Mouse (Mus musculus) liver, embryonic 13.5 days (tissue): ENCODE data around the gene Gm20696. TPM values are rescaled to one million over a fixed set of nuclear protein-coding genes. Genes with fewer than 3 reads are reported as not detected.

Experiments
- ATAC-seq: fragments of 200-750 bp; cut with Nextera tagmentation; 2 replicates; pipeline ENCODE4 v1.8.0; 2017; ENCODE audit warnings: low read depth, mild to moderate bottlenecking, moderate number of reproducible peaks, moderate library complexity
- DNase-seq: peaks from one replicate; pipeline ENCODE4 v3.0.0; 2022
- H3K27ac ChIP-seq: fragments of 300-500 bp; sonication (generic); 2 replicates; pipeline ENCODE4 v1.5.1; 2015; ENCODE audit warnings: moderate library complexity, mild to moderate bottlenecking, inconsistent platforms
- H3K27me3 ChIP-seq: fragments of 300-500 bp; sonication (generic); 2 replicates; pipeline ENCODE4 v1.6.1; 2015; ENCODE audit warnings: mild to moderate bottlenecking, inconsistent platforms
- H3K36me3 ChIP-seq: fragments of 300-500 bp; sonication (generic); 2 replicates; pipeline ENCODE4 v1.6.1; 2015; ENCODE audit warnings: mild to moderate bottlenecking, inconsistent platforms
- H3K4me1 ChIP-seq: fragments of 300-500 bp; sonication (generic); replicated peaks from 2 replicates; pipeline ENCODE4 v1.6.1; 2015; ENCODE audit warnings: inconsistent platforms
- H3K4me2 ChIP-seq: fragments of 300-500 bp; sonication (generic); 2 replicates; pipeline ENCODE4 v1.6.1; 2015; ENCODE audit warnings: inconsistent platforms, mild to moderate bottlenecking, moderate library complexity
- H3K4me3 ChIP-seq: fragments of 300-500 bp; sonication (generic); replicated peaks from 2 replicates; pipeline ENCODE4 v1.5.1; 2015; ENCODE audit warnings: mild to moderate bottlenecking, inconsistent platforms
- H3K9ac ChIP-seq: fragments of 300-500 bp; sonication (generic); 2 replicates; pipeline ENCODE4 v1.6.1; 2015; ENCODE audit warnings: mild to moderate bottlenecking, inconsistent platforms
- H3K9me3 ChIP-seq: fragments of 300-500 bp; sonication (generic); replicated peaks from 2 replicates; pipeline ENCODE4 v1.6.1; 2016; ENCODE audit warnings: inconsistent platforms
- WGBS: fragments of 180-500 bp; shearing (Covaris S2); methylation state at CpG from one replicate; pipeline ENCODE4 v1.1.7; 2015; ENCODE audit not compliant: insufficient replicate concordance; 5-methylcytosine and 5-hydroxymethylcytosine counted together
- polyA plus RNA-seq: library from polyadenylated mRNA; unstranded; fragments of >200 nt; fragmentation: Nextera tagmentation; extraction: Ambion mirVana; gene quantifications from 2 replicates; pipeline ENCODE4 v1.2.1, GENCODE M21; 2015

Gene Gm20696
- polyA plus RNA-seq, 1 experiment from 2014 or later, result 0.58 TPM

- Histone ChIP-seq H3K27me3 (no peaks in the 10 kb centered on the region), H3K4me1 (peaks cover 27% of the 10 kb centered on the region), H3K36me3 (no peaks in the 10 kb centered on the region), H3K9me3 (no peaks in the 10 kb centered on the region), H3K27ac (no peak overlapping the region), H3K4me2 (no peak overlapping the region), H3K9ac (no peak overlapping the region), H3K4me3 (no peak overlapping the region)
- DNase-seq (no peak), ATAC-seq (no peak)
- whole genome bisulfite sequencing, result 55% methylated on average over 2 of the region's 2 CpGs
Observed at GRCm38 (mm10) chr6:99452638-99453185, 213.9 kb downstream of the Gm20696 start.

- 50% methylated on average over 11 of the region's 11 CpGs for WGBS
- Histone ChIP-seq H3K9ac (no peak overlapping the region), H3K9me3 (no peaks in the 10 kb centered on the region), H3K4me3 (no peak overlapping the region), H3K27ac (no peak overlapping the region; the same call in 1 of the 2 replicates), H3K27me3 (no peaks in the 10 kb centered on the region), H3K4me1 (peaks cover 27% of the 10 kb centered on the region), H3K4me2 (no peak overlapping the region), H3K36me3 (no peaks in the 10 kb centered on the region)
- no peak for ATAC-seq
- DNase-seq, result no peak
Observed at GRCm38 (mm10) chr6:99451479-99451878, 215.1 kb downstream of the Gm20696 start.

GRCm38 (mm10) chr6:99447447-99447846 lies 219.2 kb downstream of the Gm20696 start:
- Histone ChIP-seq H3K9ac (no peak overlapping the region), H3K27ac (no peak overlapping the region), H3K36me3 (no peaks in the 10 kb centered on the region), H3K9me3 (no peaks in the 10 kb centered on the region), H3K4me3 (no peak overlapping the region), H3K4me1 (peaks cover 13% of the 10 kb centered on the region; the same call in 1 of the 2 replicates), H3K4me2 (no peak overlapping the region), H3K27me3 (no peaks in the 10 kb centered on the region)
- ATAC-seq (no peak), DNase-seq (no peak)
- 73% methylated on average over 4 of the region's 4 CpGs for WGBS

GRCm38 (mm10) chr6:99446801-99447415 lies 219.7 kb downstream of the Gm20696 start:
- DNase-seq (no peak), ATAC-seq (no peak)
- no peak overlapping the region for H3K27ac ChIP-seq
- 80% methylated on average over 12 of the region's 12 CpGs for whole genome bisulfite sequencing
- no peaks in the 10 kb centered on the region for H3K36me3 ChIP-seq
- no peak overlapping the region for H3K4me2 ChIP-seq
- no peaks in the 10 kb centered on the region for H3K27me3 ChIP-seq
- H3K4me1 ChIP-seq, result peaks cover 11% of the 10 kb centered on the region; the same call in 1 of the 2 replicates
- H3K9me3 ChIP-seq, result no peaks in the 10 kb centered on the region
- H3K4me3 ChIP-seq, result no peak overlapping the region
- no peak overlapping the region for H3K9ac ChIP-seq

GRCm38 (mm10) chr6:99443460-99443859 lies 223.1 kb downstream of the Gm20696 start:
- Histone ChIP-seq H3K4me1 (peaks cover 17% of the 10 kb centered on the region), H3K9ac (no peak overlapping the region), H3K27me3 (no peaks in the 10 kb centered on the region), H3K4me3 (no peak overlapping the region), H3K36me3 (no peaks in the 10 kb centered on the region), H3K9me3 (no peaks in the 10 kb centered on the region), H3K27ac (no peak overlapping the region), H3K4me2 (no peak overlapping the region)
- 71% methylated on average over 5 of the region's 5 CpGs for WGBS
- ATAC-seq, result no peak
- no peak for DNase-seq

- no peak overlapping the region for H3K4me3 ChIP-seq
- H3K9ac ChIP-seq, result no peak overlapping the region
- no peaks in the 10 kb centered on the region for H3K27me3 ChIP-seq
- no peak overlapping the region for H3K27ac ChIP-seq
- H3K9me3 ChIP-seq, result no peaks in the 10 kb centered on the region
- DNase-seq (no peak), ATAC-seq (no peak)
- 55% methylated on average over 7 of the region's 7 CpGs for WGBS
- peaks cover 17% of the 10 kb centered on the region for H3K4me1 ChIP-seq
- no peaks in the 10 kb centered on the region for H3K36me3 ChIP-seq
- no peak overlapping the region for H3K4me2 ChIP-seq
Observed at GRCm38 (mm10) chr6:99441100-99441499, 225.5 kb downstream of the Gm20696 start.

GRCm38 (mm10) chr6:99440606-99441005 lies 226.0 kb downstream of the Gm20696 start:
- H3K9me3 ChIP-seq, result no peaks in the 10 kb centered on the region
- no peak for ATAC-seq

GRCm38 (mm10) chr6:99439878-99440361 lies 226.7 kb downstream of the Gm20696 start:
- Histone ChIP-seq H3K4me2 (no peak overlapping the region), H3K9ac (no peak overlapping the region), H3K4me3 (no peak overlapping the region), H3K36me3 (0 out of 2 replicates have a peak, but pooled peaks cover under 1% of the 10 kb centered on the region), H3K27ac (no peak overlapping the region), H3K4me1 (peaks cover 17% of the 10 kb centered on the region), H3K27me3 (no peaks in the 10 kb centered on the region), H3K9me3 (no peaks in the 10 kb centered on the region)
- ATAC-seq, result no peak
- DNase-seq, result no peak
- WGBS, result 42% methylated on average over 9 of the region's 9 CpGs

More at GRCm38 (mm10) chr6:99440606-99441005, 226.0 kb downstream of the Gm20696 start:
- Histone ChIP-seq H3K36me3 (no peaks in the 10 kb centered on the region), H3K4me2 (no peak overlapping the region), H3K4me3 (no peak overlapping the region), H3K9ac (no peak overlapping the region), H3K4me1 (peaks cover 17% of the 10 kb centered on the region), H3K27me3 (no peaks in the 10 kb centered on the region), H3K27ac (no peak overlapping the region)
- 75% methylated on average over 2 of the region's 2 CpGs for WGBS
- no peak for DNase-seq

GRCm38 (mm10) chr6:99439214-99439877 lies 227.3 kb downstream of the Gm20696 start:
- Histone ChIP-seq H3K9me3 (no peaks in the 10 kb centered on the region), H3K27me3 (no peaks in the 10 kb centered on the region), H3K4me1 (peaks cover 17% of the 10 kb centered on the region), H3K36me3 (0 out of 2 replicates have a peak, but pooled peaks cover 3% of the 10 kb centered on the region), H3K27ac (no peak overlapping the region), H3K9ac (no peak overlapping the region), H3K4me2 (no peak overlapping the region), H3K4me3 (no peak overlapping the region)
- 53% methylated on average over 9 of the region's 9 CpGs for WGBS
- DNase-seq (no peak), ATAC-seq (no peak)

- Histone ChIP-seq H3K27me3 (no peaks in the 10 kb centered on the region), H3K4me3 (no peak overlapping the region), H3K4me2 (no peak overlapping the region), H3K9me3 (no peaks in the 10 kb centered on the region), H3K4me1 (peaks cover 22% of the 10 kb centered on the region), H3K27ac (no peak overlapping the region), H3K36me3 (peaks cover 3% of the 10 kb centered on the region; the same call in 1 of the 2 replicates), H3K9ac (no peak overlapping the region)
- ATAC-seq (no peak), DNase-seq (no peak)
- 73% methylated on average over 6 of the region's 6 CpGs for WGBS
Observed at GRCm38 (mm10) chr6:99436371-99436770, 230.2 kb downstream of the Gm20696 start.

GRCm38 (mm10) chr6:99435140-99435539 lies 231.5 kb downstream of the Gm20696 start:
- H3K4me2 ChIP-seq, result no peak overlapping the region
- H3K9ac ChIP-seq, result no peak overlapping the region
- ATAC-seq (no peak), DNase-seq (no peak)
- H3K9me3 ChIP-seq, result no peaks in the 10 kb centered on the region
- peaks cover 3% of the 10 kb centered on the region; the same call in 1 of the 2 replicates for H3K36me3 ChIP-seq
- peaks cover 17% of the 10 kb centered on the region for H3K4me1 ChIP-seq
- WGBS, result 83% methylated on average over 10 of the region's 10 CpGs
- H3K27me3 ChIP-seq, result no peaks in the 10 kb centered on the region
- H3K4me3 ChIP-seq, result no peak overlapping the region
- H3K27ac ChIP-seq, result no peak overlapping the region
